Mouse (Mus musculus): ENCODE measurements around the gene Gad1.

The Gad1 gene

GRCm38 (mm10) chr2:70628397-70628796 is 75.5 kb downstream of the Gad1 start:
- no peak for DNase-seq (ENCODE audit: low spot score)

- no peak for DNase-seq (ENCODE audit: low spot score)
Observed at GRCm38 (mm10) chr2:70629339-70629761, 76.5 kb downstream of the Gad1 start.

- no peak for DNase-seq (ENCODE audit: low spot score)
Observed at GRCm38 (mm10) chr2:70629921-70630320, 77.0 kb downstream of the Gad1 start.

GRCm38 (mm10) chr2:70631321-70631720 is 78.4 kb downstream of the Gad1 start:
- DNase-seq (ENCODE audit: low spot score), result no peak

GRCm38 (mm10) chr2:70632412-70632811 is 79.5 kb downstream of the Gad1 start:
- no peak for DNase-seq (ENCODE audit: low spot score)

GRCm38 (mm10) chr2:70634028-70634690 is 81.3 kb downstream of the Gad1 start:
- no peak for DNase-seq (ENCODE audit: low spot score)

DNA sequence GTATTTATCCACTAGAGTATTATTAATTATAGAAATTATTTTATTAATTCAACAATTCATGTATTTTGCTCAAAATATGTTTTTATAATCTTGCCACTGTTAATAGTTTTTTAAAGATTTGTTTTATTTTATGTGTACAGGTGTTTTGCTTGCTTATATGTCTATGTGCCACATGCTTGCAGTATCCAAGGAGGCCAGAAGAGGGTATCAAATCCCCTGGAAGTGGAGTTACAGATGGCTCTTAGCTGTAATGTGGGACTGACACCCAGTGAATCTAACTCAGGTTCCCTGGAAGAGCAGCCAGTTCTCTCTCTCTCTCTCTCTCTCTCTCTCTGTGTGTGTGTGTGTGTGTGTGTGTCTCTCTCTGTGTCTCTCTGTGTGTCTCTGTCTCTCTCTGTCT is 88.1 kb downstream of the Gad1 start:
- DNase-seq (ENCODE audit: low spot score), result no peak

DNA sequence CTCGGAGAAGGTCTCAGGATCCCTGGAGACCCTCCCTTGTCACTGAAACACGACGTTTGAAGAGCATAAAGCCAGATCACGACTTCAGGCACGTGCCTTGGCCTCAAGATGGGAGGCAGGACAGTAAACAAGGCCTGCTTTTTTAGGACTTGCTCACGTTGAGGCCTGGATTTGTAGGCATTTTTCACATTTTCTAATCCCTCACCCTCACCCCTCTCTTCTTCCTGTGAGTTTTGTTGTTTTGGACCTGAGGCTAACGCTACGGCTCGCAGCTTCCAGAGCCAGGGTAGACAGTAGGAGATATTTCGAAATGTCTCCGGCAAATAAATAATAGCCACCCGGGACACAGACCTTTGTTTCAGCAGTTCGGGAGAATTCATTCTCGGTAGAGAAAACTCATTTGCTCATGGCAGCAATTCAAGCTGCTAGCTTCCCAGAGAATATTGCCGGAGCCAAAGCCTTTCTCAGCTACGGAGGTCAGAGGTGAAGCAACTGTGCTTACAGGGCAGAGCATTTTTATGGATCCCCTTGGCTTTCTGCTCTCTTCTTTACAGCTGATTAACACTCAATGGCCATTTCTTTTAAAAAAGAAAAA is 90.2 kb downstream of the Gad1 start:
- no peak for DNase-seq (ENCODE audit: low spot score)

GRCm38 (mm10) chr2:70645266-70645780 is 92.5 kb downstream of the Gad1 start:
- no peak for DNase-seq (ENCODE audit: low spot score)

DNA sequence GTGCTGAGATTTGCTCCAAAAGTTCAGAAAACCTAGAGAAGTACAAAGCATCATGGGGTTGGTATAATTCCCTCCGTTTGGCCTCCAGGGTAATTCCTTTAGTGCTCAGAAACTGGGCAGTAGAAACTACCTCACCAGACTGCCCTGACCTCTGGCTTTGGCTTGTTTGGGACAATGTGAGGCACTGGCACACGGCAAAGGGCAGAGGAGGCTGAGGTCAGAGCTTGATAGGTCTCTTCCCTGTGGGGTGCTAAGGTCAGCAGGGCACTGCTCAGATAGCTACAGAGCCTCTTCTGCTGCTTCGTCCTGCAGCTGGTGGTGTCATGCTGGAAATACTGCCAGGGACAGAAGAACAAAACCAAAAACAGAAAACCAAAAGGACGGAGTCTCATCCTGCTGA is 94.8 kb downstream of the Gad1 start:
- no peak for DNase-seq (ENCODE audit: low spot score)

DNA sequence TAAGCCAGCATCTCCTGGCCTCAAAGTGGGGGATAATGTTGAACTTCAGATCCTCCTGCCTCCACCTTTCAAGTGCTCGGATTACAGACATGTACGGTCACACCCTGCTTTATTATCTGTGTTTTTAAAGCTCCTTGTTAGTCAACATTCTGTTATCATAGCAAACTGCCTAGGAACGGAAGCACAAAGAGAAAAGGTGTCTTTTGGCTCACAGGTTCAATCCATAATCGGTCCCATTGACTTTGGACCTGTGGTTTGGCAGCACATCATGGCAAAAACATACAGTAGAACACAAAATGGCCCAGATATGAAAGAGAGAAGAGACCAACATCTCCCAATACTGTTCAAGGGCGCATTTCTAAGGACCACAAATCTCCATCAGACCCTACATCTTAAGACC is 95.4 kb downstream of the Gad1 start:
- no peak for DNase-seq (ENCODE audit: low spot score)

- DNase-seq (ENCODE audit: low spot score), result no peak
Observed at GRCm38 (mm10) chr2:70649471-70649870, 96.6 kb downstream of the Gad1 start.

Measured in testis, postnatal 10 days (tissue).